Mouse (Mus musculus): ENCODE measurements around the gene Bicra. TPM values are rescaled to one million over a fixed set of nuclear protein-coding genes. Genes with fewer than 3 reads are reported as not detected.
A peak's percentile ranks its signal among the peaks of the same experiment; 100 is the strongest.

Gene Bicra
- polyA plus RNA-seq, 1 experiment from 2014 or later, result 5.0 TPM

GRCm38 (mm10) chr7:15961239-15961638 is 86.5 kb downstream of the Bicra start:
- peak overlapping the region; percentile 16; the same call in 1 of the 2 replicates for H3K4me2 ChIP-seq (ENCODE audit: low read length)
- H3K27me3 ChIP-seq (ENCODE audit: control insufficient read depth, insufficient read depth, low read length), result no peaks in the 10 kb centered on the region
- H3K9ac ChIP-seq (ENCODE audit: low read length), result no peak overlapping the region
- peak overlapping the region; percentile 89 to 94 for H3K27ac ChIP-seq (replicated peaks in 1 of 2; ENCODE audit: control insufficient read depth in 1 of 2, insufficient read depth in 1 of 2, low read depth in 2 of 2, low read length in 2 of 2)
- peaks cover 38 to 49% of the 10 kb centered on the region in 2 experiments for H3K4me1 ChIP-seq (ENCODE audit: control insufficient read depth in 2 of 2, insufficient read depth in 2 of 2, low read length in 2 of 2)
- no peaks in the 10 kb centered on the region for H3K9me3 ChIP-seq (ENCODE audit: control insufficient read depth, low read length)
- no peak for ATAC-seq (ENCODE audit: insufficient number of reproducible peaks, insufficient read depth, low FRiP score, low read depth)
- peaks cover 51% of the 10 kb centered on the region for H3K36me3 ChIP-seq (ENCODE audit: control insufficient read depth, insufficient read depth, low read length)
- H3K4me3 ChIP-seq (ENCODE audit: control insufficient read depth in 1 of 2, insufficient read depth in 1 of 2, low read depth in 1 of 2, low read length in 2 of 2), result no peak overlapping the region
- 46% methylated on average over 4 of the region's 4 CpGs for WGBS

- no peak for ATAC-seq (ENCODE audit: insufficient number of reproducible peaks, insufficient read depth, low FRiP score, low read depth)
- Histone ChIP-seq H3K4me2 (ENCODE audit: low read length) (peak overlapping the region; percentile 16; the same call in 1 of the 2 replicates), H3K36me3 (ENCODE audit: control insufficient read depth, insufficient read depth, low read length) (peaks cover 55% of the 10 kb centered on the region), H3K9me3 (ENCODE audit: control insufficient read depth, low read length) (no peaks in the 10 kb centered on the region), H3K4me1 (ENCODE audit: control insufficient read depth in 2 of 2, insufficient read depth in 2 of 2, low read length in 2 of 2) (peaks cover 43 to 54% of the 10 kb centered on the region in 2 experiments), H3K27ac (replicated peaks in 1 of 2; ENCODE audit: control insufficient read depth in 1 of 2, insufficient read depth in 1 of 2, low read depth in 2 of 2, low read length in 2 of 2) (peak overlapping the region; percentile 30 to 89; a peak in 3 of 4 replicates), H3K9ac (ENCODE audit: low read length) (no peak overlapping the region), H3K27me3 (ENCODE audit: control insufficient read depth, insufficient read depth, low read length) (no peaks in the 10 kb centered on the region), H3K4me3 (ENCODE audit: control insufficient read depth in 1 of 2, insufficient read depth in 1 of 2, low read depth in 1 of 2, low read length in 2 of 2) (no peak overlapping the region)
- WGBS, result 43% methylated on average over 4 of the region's 4 CpGs
Measured at GRCm38 (mm10) chr7:15960691-15961090, 87.0 kb downstream of the Bicra start.

- Histone ChIP-seq H3K27ac (replicated peaks in 1 of 2; ENCODE audit: control insufficient read depth in 1 of 2, insufficient read depth in 1 of 2, low read depth in 2 of 2, low read length in 2 of 2) (peak overlapping the region; percentile 58 to 73; a peak in 3 of 4 replicates), H3K4me2 (ENCODE audit: low read length) (no peak overlapping the region), H3K4me3 (ENCODE audit: control insufficient read depth in 1 of 2, insufficient read depth in 1 of 2, low read depth in 1 of 2, low read length in 2 of 2) (no peak overlapping the region), H3K36me3 (ENCODE audit: control insufficient read depth, insufficient read depth, low read length) (peaks cover 81% of the 10 kb centered on the region), H3K27me3 (ENCODE audit: control insufficient read depth, insufficient read depth, low read length) (no peaks in the 10 kb centered on the region), H3K4me1 (ENCODE audit: control insufficient read depth in 2 of 2, insufficient read depth in 2 of 2, low read length in 2 of 2) (peaks cover 23 to 35% of the 10 kb centered on the region in 2 experiments), H3K9ac (ENCODE audit: low read length) (no peak overlapping the region), H3K9me3 (ENCODE audit: control insufficient read depth, low read length) (peaks cover 4% of the 10 kb centered on the region; the same call in 1 of the 2 replicates)
- WGBS, result 53% methylated on average over 5 of the region's 5 CpGs
- no peak for ATAC-seq (ENCODE audit: insufficient number of reproducible peaks, insufficient read depth, low FRiP score, low read depth)
Measured at GRCm38 (mm10) chr7:15956143-15956542, 91.6 kb downstream of the Bicra start.

GRCm38 (mm10) chr7:15955509-15955908 is 92.2 kb downstream of the Bicra start:
- peak; percentile 0; the same call in 1 of the 2 replicates for ATAC-seq (ENCODE audit: insufficient number of reproducible peaks, insufficient read depth, low FRiP score, low read depth)
- H3K4me1 ChIP-seq (ENCODE audit: control insufficient read depth in 2 of 2, insufficient read depth in 2 of 2, low read length in 2 of 2), result peaks cover 18 to 28% of the 10 kb centered on the region in 2 experiments
- H3K27me3 ChIP-seq (ENCODE audit: control insufficient read depth, insufficient read depth, low read length), result no peaks in the 10 kb centered on the region
- WGBS, result 10% methylated on average over 7 of the region's 7 CpGs
- H3K9me3 ChIP-seq (ENCODE audit: control insufficient read depth, low read length), result peaks cover 4% of the 10 kb centered on the region; the same call in 1 of the 2 replicates
- peaks cover 87% of the 10 kb centered on the region for H3K36me3 ChIP-seq (ENCODE audit: control insufficient read depth, insufficient read depth, low read length)
- peak overlapping the region; percentile 58 for H3K4me2 ChIP-seq (ENCODE audit: low read length)
- peak overlapping the region; percentile 58 to 73 for H3K27ac ChIP-seq (replicated peaks in 1 of 2; ENCODE audit: control insufficient read depth in 1 of 2, insufficient read depth in 1 of 2, low read depth in 2 of 2, low read length in 2 of 2)
- peak overlapping the region; percentile 54 for H3K9ac ChIP-seq (ENCODE audit: low read length)
- H3K4me3 ChIP-seq (ENCODE audit: control insufficient read depth in 1 of 2, insufficient read depth in 1 of 2, low read depth in 1 of 2, low read length in 2 of 2), result peak overlapping the region in 1 of 2 experiments; percentile 9; a peak in 1 of 4 replicates

- 6% methylated on average over 21 of the region's 21 CpGs for WGBS
- peak overlapping the region; percentile 58 to 73 for H3K27ac ChIP-seq (replicated peaks in 1 of 2; ENCODE audit: control insufficient read depth in 1 of 2, insufficient read depth in 1 of 2, low read depth in 2 of 2, low read length in 2 of 2)
- peak overlapping the region in 1 of 2 experiments; percentile 9; a peak in 2 of 4 replicates for H3K4me3 ChIP-seq (ENCODE audit: control insufficient read depth in 1 of 2, insufficient read depth in 1 of 2, low read depth in 1 of 2, low read length in 2 of 2)
- peak overlapping the region; percentile 58 for H3K4me2 ChIP-seq (ENCODE audit: low read length)
- H3K9me3 ChIP-seq (ENCODE audit: control insufficient read depth, low read length), result peaks cover 4% of the 10 kb centered on the region; the same call in 1 of the 2 replicates
- H3K9ac ChIP-seq (ENCODE audit: low read length), result peak overlapping the region; percentile 54
- peaks cover 90% of the 10 kb centered on the region for H3K36me3 ChIP-seq (ENCODE audit: control insufficient read depth, insufficient read depth, low read length)
- no peaks in the 10 kb centered on the region for H3K27me3 ChIP-seq (ENCODE audit: control insufficient read depth, insufficient read depth, low read length)
- peaks cover 18 to 28% of the 10 kb centered on the region in 2 experiments for H3K4me1 ChIP-seq (ENCODE audit: control insufficient read depth in 2 of 2, insufficient read depth in 2 of 2, low read length in 2 of 2)
- ATAC-seq (ENCODE audit: insufficient number of reproducible peaks, insufficient read depth, low FRiP score, low read depth), result peak; percentile 77
Measured at GRCm38 (mm10) chr7:15954978-15955443, 92.7 kb downstream of the Bicra start.

- no peaks in the 10 kb centered on the region for H3K27me3 ChIP-seq (ENCODE audit: control insufficient read depth, insufficient read depth, low read length)
- H3K4me1 ChIP-seq (ENCODE audit: control insufficient read depth in 2 of 2, insufficient read depth in 2 of 2, low read length in 2 of 2), result peaks cover 18 to 27% of the 10 kb centered on the region in 2 experiments
- H3K36me3 ChIP-seq (ENCODE audit: control insufficient read depth, insufficient read depth, low read length), result peaks cover 90% of the 10 kb centered on the region
- no peak overlapping the region for H3K4me3 ChIP-seq (ENCODE audit: control insufficient read depth in 1 of 2, insufficient read depth in 1 of 2, low read depth in 1 of 2, low read length in 2 of 2)
- peak overlapping the region; percentile 53 to 73 for H3K27ac ChIP-seq (replicated peaks in 1 of 2; ENCODE audit: control insufficient read depth in 1 of 2, insufficient read depth in 1 of 2, low read depth in 2 of 2, low read length in 2 of 2)
- H3K4me2 ChIP-seq (ENCODE audit: low read length), result no peak overlapping the region
- ATAC-seq (ENCODE audit: insufficient number of reproducible peaks, insufficient read depth, low FRiP score, low read depth), result no peak
- 69% methylated on average over 7 of the region's 7 CpGs for WGBS
- H3K9ac ChIP-seq (ENCODE audit: low read length), result no peak overlapping the region
- H3K9me3 ChIP-seq (ENCODE audit: control insufficient read depth, low read length), result peaks cover 4% of the 10 kb centered on the region; the same call in 1 of the 2 replicates
Measured at GRCm38 (mm10) chr7:15954436-15954835, 93.3 kb downstream of the Bicra start.

GRCm38 (mm10) chr7:15953307-15954074 is 94.2 kb downstream of the Bicra start:
- Histone ChIP-seq H3K36me3 (ENCODE audit: control insufficient read depth, insufficient read depth, low read length) (peaks cover 85% of the 10 kb centered on the region), H3K27me3 (ENCODE audit: control insufficient read depth, insufficient read depth, low read length) (no peaks in the 10 kb centered on the region), H3K4me3 (ENCODE audit: control insufficient read depth in 1 of 2, insufficient read depth in 1 of 2, low read depth in 1 of 2, low read length in 2 of 2) (no peak overlapping the region), H3K4me2 (ENCODE audit: low read length) (no peak overlapping the region), H3K9ac (ENCODE audit: low read length) (no peak overlapping the region), H3K27ac (replicated peaks in 1 of 2; ENCODE audit: control insufficient read depth in 1 of 2, insufficient read depth in 1 of 2, low read depth in 2 of 2, low read length in 2 of 2) (no peak overlapping the region), H3K4me1 (ENCODE audit: control insufficient read depth in 2 of 2, insufficient read depth in 2 of 2, low read length in 2 of 2) (peaks cover 21 to 35% of the 10 kb centered on the region in 2 experiments), H3K9me3 (ENCODE audit: control insufficient read depth, low read length) (peaks cover 4% of the 10 kb centered on the region; the same call in 1 of the 2 replicates)
- 85% methylated on average over 13 of the region's 13 CpGs for WGBS
- ATAC-seq (ENCODE audit: insufficient number of reproducible peaks, insufficient read depth, low FRiP score, low read depth), result no peak
